Mouse (Mus musculus) ES-Bruce4 (cell line): ENCODE data around the gene Aven. TPM values are rescaled to one million over a fixed set of nuclear protein-coding genes. Genes with fewer than 3 reads are reported as not detected.

Experiments
- H3K27ac ChIP-seq: 2 replicates; pipeline ENCODE4 v1.5.1; 2012; ENCODE audit warnings: low read length, inconsistent platforms; ENCODE audit not compliant: insufficient read depth
- H3K27me3 ChIP-seq: 2 replicates; pipeline ENCODE4 v1.6.1; 2012; ENCODE audit warnings: mild to moderate bottlenecking, low read length, inconsistent platforms; ENCODE audit not compliant: control insufficient read depth, poor library complexity, insufficient read depth, severe bottlenecking
- H3K36me3 ChIP-seq: 2 replicates; pipeline ENCODE4 v1.6.1; 2012; ENCODE audit warnings: inconsistent platforms, mild to moderate bottlenecking, low read length, moderate library complexity; ENCODE audit not compliant: control insufficient read depth, poor library complexity, insufficient read depth, severe bottlenecking
- H3K4me1 ChIP-seq: one replicate; pipeline ENCODE4 v1.8.1; 2011; ENCODE audit warnings: low read length; ENCODE audit not compliant: control insufficient read depth, insufficient read depth
- H3K4me3 ChIP-seq: 2 replicates; pipeline ENCODE4 v1.5.1; 2011; ENCODE audit warnings: low read depth, mild to moderate bottlenecking, low read length
- H3K9ac ChIP-seq: 2 replicates; pipeline ENCODE4 v1.6.1; 2012; ENCODE audit warnings: low read depth, mild to moderate bottlenecking, inconsistent platforms; ENCODE audit not compliant: poor library complexity, severe bottlenecking
- H3K9me3 ChIP-seq: replicated peaks from 2 replicates; pipeline ENCODE4 v1.6.1; 2012; ENCODE audit warnings: mild to moderate bottlenecking, low read length, inconsistent platforms; ENCODE audit not compliant: control insufficient read depth, poor library complexity, insufficient read depth, severe bottlenecking
- CTCF ChIP-seq: IDR thresholded peaks from one replicate; pipeline ENCODE4 v1.8.1; 2011; ENCODE audit warnings: low read depth, low read length
- EP300 ChIP-seq: IDR thresholded peaks from 2 replicates; pipeline ENCODE4 v1.6.1; 2011; ENCODE audit warnings: low read depth, low read length; ENCODE audit not compliant: insufficient read depth
- POLR2A ChIP-seq: IDR thresholded peaks from one replicate; pipeline ENCODE4 v1.8.1; 2011; ENCODE audit warnings: low read length; ENCODE audit not compliant: insufficient read depth
- polyA plus RNA-seq: library from polyadenylated mRNA; stranded (reverse); fragments of >200 nt; gene quantifications from 2 replicates; pipeline ENCODE4 v1.2.4, GENCODE M21; 2011; ENCODE audit warnings: low read depth; ENCODE audit not compliant: missing spikeins, insufficient read depth, insufficient read length

Aven gene
- polyA plus RNA-seq, 1 experiment: 16.2 TPM

DNA sequence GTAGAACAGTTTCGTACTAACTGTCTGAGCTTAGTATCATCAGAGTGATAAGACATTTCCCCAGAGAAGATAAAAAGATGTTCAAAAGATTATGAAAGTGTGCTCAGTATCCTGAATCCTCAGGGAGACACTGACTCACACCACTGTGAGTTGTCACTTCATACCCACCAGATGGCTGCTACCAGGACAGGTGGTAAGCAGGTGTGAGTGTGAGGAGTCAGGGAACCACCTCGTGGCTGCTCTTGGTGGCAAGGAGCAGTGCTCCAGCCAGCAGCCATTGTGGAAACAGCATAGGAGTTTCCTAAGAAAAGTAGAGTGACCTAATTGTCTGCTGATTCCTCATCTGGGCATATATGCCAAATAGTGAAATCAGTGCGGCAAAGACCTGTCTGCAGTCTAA lies 113.8 kb downstream of the Aven start:
- Histone ChIP-seq H3K27me3 (no peaks in the 10 kb centered on the region), H3K4me1 (no peaks in the 10 kb centered on the region), H3K9ac (no peak overlapping the region), H3K9me3 (no peaks in the 10 kb centered on the region), H3K4me3 (no peak overlapping the region), H3K27ac (no peak overlapping the region), H3K36me3 (no peaks in the 10 kb centered on the region)
- TF ChIP-seq EP300: no peak
- TF ChIP-seq CTCF: no peak
- no peak for TF ChIP-seq POLR2A

DNA sequence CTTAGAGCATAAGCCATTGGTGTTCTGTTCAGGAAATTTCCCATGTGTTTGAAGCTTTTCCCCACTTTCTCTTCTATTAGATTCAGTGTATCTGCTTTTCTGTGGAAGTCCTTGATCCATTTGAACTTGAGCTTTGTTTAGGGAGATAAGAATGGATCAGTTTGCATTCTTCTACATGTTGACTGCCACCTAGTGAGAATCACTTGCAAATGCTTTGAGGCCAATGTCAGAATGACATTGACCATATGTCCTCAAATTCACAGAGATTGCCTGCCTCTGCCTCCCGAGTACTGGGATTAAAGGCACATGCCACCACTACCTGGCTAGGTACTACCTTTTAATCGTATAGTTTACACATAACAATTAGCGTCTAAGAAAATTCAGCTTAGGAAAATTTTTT lies 119.9 kb downstream of the Aven start:
- H3K9ac ChIP-seq: no peak overlapping the region
- no peak overlapping the region for H3K4me3 ChIP-seq
- no peaks in the 10 kb centered on the region for H3K9me3 ChIP-seq
- H3K27ac ChIP-seq: no peak overlapping the region
- H3K36me3 ChIP-seq: no peaks in the 10 kb centered on the region
- no peaks in the 10 kb centered on the region for H3K4me1 ChIP-seq
- no peaks in the 10 kb centered on the region for H3K27me3 ChIP-seq
- TF ChIP-seq CTCF (no peak), EP300 (no peak), POLR2A (no peak)

DNA sequence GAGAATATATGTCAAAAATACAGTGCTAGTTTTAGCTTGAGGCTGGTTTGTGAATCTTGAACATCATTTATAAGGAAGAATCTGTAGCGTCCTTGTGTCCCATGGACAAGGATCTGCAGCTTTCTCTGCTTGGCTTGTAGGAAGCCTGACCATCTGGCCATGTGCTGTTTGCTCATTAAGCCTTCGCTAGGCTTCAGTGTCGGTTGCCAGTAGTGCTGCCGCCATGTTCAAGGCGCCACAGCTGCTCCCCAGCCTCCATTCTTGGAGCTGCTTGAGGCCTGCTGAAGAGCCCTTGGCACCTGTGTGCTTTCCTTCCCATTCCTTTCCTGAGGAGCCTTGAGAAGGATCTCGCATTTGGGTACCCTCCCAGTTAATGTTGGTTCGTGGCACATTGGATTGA lies 121.6 kb downstream of the Aven start:
- Histone ChIP-seq H3K4me3 (no peak overlapping the region), H3K9me3 (no peaks in the 10 kb centered on the region), H3K4me1 (no peaks in the 10 kb centered on the region), H3K9ac (no peak overlapping the region), H3K27me3 (no peaks in the 10 kb centered on the region), H3K27ac (no peak overlapping the region), H3K36me3 (no peaks in the 10 kb centered on the region)
- no peak for TF ChIP-seq EP300
- no peak for TF ChIP-seq POLR2A
- TF ChIP-seq CTCF: no peak

DNA sequence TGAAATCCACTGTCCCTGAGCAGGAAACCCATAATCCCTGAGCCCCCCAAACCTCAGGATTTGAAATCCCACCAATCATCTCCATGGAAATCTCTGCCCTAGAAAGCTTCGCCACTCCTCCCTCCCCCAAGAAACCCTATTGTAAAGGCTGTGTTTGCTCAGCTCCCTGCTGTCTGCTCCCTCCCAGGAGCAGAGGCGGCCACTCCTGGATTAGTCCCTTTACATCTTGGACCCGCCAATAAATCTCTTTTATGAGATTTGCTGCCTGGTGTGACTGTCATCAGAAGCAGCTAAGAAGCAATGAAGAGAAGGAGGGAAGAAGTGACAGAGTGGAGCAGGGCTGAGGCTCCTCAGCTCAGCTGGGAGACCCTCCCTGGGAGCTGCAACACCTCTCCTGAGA lies 124.4 kb downstream of the Aven start:
- Histone ChIP-seq H3K4me1 (no peaks in the 10 kb centered on the region), H3K27me3 (no peaks in the 10 kb centered on the region), H3K27ac (no peak overlapping the region), H3K4me3 (no peak overlapping the region), H3K9me3 (no peaks in the 10 kb centered on the region), H3K9ac (no peak overlapping the region), H3K36me3 (no peaks in the 10 kb centered on the region)
- TF ChIP-seq POLR2A (no peak), CTCF (no peak), EP300 (no peak)

DNA sequence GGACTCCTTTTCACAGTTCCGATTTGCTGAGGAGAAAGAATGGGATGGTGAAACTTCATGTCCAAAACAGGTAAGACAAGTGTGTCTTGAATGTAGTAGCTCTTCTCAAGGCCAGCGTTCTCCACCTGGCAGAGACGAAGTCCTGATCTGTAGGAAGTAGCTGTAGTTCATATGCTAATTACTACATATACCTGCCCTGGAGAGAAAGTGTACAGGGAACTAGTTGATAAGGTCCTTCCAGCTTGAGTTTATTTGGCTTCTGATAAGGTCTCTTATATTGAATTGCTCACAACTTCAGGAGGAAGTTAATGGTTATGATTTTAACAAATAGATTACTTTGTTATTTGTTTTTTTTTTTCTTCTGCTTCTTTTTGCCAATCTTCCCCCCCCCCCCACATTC lies 132.4 kb downstream of the Aven start:
- no peaks in the 10 kb centered on the region for H3K27me3 ChIP-seq
- H3K9ac ChIP-seq: no peak overlapping the region
- no peak overlapping the region for H3K4me3 ChIP-seq
- H3K36me3 ChIP-seq: no peaks in the 10 kb centered on the region
- H3K4me1 ChIP-seq: no peaks in the 10 kb centered on the region
- no peak overlapping the region for H3K27ac ChIP-seq
- TF ChIP-seq EP300 (no peak), CTCF (no peak), POLR2A (no peak)
- H3K9me3 ChIP-seq: no peaks in the 10 kb centered on the region

DNA sequence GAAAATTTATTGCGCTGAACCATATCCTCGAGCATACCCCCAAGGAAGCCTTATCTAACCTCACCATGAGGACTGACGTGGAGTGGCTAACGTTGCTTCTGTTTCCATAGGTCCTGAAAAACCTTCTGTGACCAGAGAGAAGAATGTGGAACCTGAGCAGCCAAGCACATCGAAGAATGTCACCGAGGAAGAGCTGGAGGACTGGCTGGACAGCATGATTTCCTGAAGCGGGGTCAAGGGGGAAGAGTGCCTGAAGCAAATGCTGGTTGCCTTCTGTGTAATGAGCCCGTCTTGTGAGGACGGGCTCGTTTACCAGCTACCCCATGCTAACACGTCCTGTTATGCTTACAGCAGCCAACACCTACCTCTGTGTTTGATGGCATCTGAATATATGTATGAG lies 137.9 kb downstream of the Aven start:
- H3K36me3 ChIP-seq: peaks cover 3% of the 10 kb centered on the region; the same call in 1 of the 2 replicates
- H3K27me3 ChIP-seq: no peaks in the 10 kb centered on the region
- H3K4me3 ChIP-seq: no peak overlapping the region
- no peak for TF ChIP-seq EP300
- H3K9me3 ChIP-seq: no peaks in the 10 kb centered on the region
- H3K27ac ChIP-seq: no peak overlapping the region
- H3K9ac ChIP-seq: no peak overlapping the region
- H3K4me1 ChIP-seq: no peaks in the 10 kb centered on the region
